Mouse (Mus musculus): Measurements from ENCODE around the gene Ptch1. TPM values are rescaled to one million over a fixed set of nuclear protein-coding genes. Genes with fewer than 3 reads are reported as not detected.

The Ptch1 gene
- polyA plus RNA-seq (2014; fragmentation: Illumina TruSeq; extraction: RNeasy Lipid Tissue Mini Kit (QIAGEN cat#74804); ENCODE audit: low read depth, low replicate concordance) = 7.7 TPM

GRCm38 (mm10) chr13:63573256-63573835 is at the start of gene Ptch1:
Ptch1 (minus strand) TSS chr13:63573598.

GRCm38 (mm10) chr13:63496646-63497582 is 76.5 kb downstream of the Ptch1 start, which contains the start of gene Fancc:
Fancc (minus strand) TSS chr13:63497278.

Other genes with a start within 250 kb of the Ptch1 start
- gene Fancc, start 76.3 kb downstream of the Ptch1 start, polyA plus RNA-seq (2014; fragmentation: Illumina TruSeq; extraction: RNeasy Lipid Tissue Mini Kit (QIAGEN cat#74804); ENCODE audit: low read depth, low replicate concordance) = 12.1 TPM
- 74.3 TPM for gene Ercc6l2, start 241.6 kb upstream of the Ptch1 start, polyA plus RNA-seq (2014; fragmentation: Illumina TruSeq; extraction: RNeasy Lipid Tissue Mini Kit (QIAGEN cat#74804); ENCODE audit: low read depth, low replicate concordance)